Mouse (Mus musculus): ENCODE results near the gene Nsrp1.
"Not testable (repeated sequence)": the region's sequence is repeated elsewhere in the genome, so short reads cannot be mapped to it uniquely, and the experiment has no call there.

Gene Nsrp1

DNA sequence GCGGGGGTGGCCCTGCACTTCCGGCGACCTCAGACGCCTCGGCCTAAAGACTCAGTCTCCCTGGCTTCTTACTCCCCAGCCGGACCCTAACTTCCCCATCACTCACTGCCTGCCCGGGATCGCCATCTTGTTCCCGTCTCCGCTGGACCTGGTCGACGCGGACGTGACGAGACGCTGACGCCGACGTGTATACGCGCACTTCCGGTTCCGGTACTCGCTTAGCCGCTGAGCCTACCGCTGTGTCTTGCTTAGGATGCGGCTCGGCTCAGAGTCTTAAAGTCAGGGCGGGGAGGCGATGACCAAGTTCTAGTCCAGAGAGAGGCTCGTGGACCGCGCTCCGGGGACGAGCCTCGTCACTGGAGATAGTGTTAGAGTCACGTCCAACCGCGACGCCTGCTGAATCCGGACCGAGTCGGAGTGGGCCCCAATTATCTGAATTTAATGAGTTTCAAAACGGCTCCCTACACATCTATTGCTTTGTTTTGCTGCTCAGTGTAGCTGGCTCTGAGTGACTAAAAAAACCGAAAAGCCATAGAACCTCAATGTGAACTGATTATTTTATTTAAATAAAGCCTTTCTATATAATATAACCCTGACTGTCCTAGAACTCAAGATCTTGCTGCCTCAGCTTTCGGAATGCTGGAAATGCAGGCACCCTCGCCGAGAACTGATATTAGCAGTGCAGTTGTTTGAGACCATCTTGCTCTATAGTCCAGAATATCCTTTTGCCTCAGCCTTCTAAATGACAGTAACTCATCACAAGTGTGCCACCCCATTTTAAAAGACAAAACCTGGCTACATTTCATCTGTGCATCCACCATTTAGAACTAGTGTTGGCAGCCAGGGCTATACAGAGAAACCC is at the start of gene Nsrp1:
Nsrp1 (minus strand) TSS at position 163 of the 862 bp plus-strand sequence.
- peak; percentile 92 for DNase-seq (ENCODE audit: low spot score)

DNA sequence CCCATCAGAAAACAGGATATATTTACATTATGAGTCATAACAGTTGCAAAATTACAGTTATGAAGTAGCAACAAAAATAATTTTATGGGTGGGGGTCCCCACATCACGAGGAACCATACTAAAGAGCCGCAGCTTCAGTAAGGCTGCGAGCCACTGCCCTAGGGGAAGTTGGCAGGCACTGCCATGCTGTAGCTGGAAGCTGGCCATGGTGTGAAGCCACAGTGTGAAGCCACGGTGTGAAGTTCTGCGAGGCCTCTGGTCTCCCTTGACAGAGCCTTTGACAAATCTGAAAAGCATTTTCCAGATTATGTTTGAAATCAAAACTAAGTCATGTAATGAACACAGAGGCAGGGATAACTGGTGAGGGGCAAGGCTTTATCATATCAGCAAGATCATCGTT is 32.9 kb upstream of the Nsrp1 start:
- no peak for DNase-seq (ENCODE audit: low spot score)

DNA sequence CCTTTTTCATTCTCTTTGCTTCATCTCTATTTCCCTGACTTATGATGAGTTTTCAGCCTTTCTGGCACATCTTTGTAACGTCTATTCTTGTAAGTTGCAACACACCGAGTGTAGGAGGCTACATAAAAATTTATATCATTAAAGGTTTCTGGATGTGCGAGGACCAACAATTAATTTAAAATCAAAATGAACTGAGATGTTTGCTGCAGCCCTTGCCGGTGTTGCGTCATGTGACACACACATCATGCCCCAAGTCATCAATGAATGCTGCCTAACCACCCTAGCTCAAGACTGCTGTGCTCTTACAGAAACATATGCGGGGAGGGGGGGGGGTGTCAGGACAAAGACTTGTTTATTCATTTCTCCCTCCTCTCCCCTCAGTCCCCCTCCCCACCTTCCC is 30.2 kb upstream of the Nsrp1 start:
- DNase-seq (ENCODE audit: low spot score): no peak

DNA sequence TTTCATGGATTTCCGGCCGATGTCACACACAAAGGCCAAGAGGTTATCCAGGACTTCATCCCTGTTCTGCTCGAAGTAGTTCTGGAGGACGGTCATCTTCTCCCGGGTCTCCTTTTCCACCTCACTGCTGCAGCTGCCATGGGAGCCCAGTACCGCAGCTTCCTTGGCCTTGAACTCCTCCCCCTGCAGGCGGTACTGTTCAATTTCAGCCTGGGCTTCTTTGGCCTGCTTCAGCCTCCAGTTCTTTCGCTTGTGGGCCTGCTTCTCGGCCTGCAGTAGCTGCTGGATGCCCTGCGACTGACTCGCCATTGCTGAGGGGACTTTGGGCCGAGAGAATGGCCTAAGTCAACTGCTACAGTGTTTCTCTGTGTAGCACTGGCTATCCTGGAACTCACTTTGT is 29.6 kb upstream of the Nsrp1 start:
- not testable (repeated sequence) for DNase-seq (ENCODE audit: low spot score)

DNA sequence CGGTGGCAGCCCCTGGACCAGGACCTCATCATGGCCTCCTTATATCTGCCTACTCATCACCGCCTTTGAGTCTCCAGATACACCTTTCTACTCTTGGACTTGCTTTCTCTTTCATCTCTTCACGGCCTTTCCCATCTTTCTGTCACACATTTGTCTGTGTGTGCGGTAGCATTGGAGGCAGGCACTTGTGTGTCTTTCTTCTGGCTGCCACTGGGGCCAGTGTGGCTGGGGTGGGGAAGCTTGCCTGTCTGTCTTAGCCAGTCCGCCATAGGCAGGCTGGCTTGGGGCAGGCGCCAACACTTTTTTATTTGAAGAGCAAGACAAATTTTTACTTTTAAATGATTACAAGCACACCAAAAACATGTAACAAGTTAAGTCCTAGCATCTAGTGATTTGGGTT is 28.7 kb upstream of the Nsrp1 start:
- DNase-seq (ENCODE audit: low spot score): no peak

DNA sequence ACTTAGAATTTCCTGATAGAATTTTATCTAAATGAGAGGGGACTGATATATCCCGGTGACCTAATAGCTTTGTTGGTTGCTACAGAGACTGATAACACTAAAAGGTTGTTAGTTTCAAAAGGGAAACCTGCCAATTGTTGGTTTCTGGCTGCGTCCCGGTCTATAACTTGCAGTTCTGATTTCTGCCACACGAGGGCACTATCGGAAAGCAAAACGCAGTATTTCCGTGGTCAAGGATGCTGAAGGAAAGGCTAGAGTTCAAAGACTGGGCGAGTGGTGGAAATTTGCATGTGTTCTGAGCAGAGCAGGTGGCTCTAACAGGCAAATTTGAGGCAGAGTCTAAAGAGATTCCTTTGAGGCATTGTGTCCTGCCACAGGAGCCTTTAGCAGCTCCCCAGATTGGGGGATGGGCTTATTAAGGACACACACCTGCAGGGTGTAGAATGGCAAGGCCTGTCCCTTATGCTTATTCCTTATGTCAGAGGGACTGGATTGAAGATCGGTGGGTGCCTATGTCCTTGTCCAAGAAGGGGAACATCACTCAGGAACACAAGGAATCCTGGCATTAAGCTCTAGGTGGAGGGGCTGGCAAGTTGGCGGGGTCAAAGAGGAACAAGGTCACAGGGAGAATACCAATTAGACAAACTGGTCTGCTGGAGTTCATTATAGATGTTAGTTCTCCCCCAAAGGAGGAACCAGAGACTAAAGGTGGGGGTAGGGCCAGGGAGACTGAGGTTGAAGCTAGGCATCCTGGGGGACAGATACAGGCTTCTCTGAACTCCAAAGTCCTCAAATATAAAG is 22.1 kb upstream of the Nsrp1 start:
- DNase-seq (ENCODE audit: low spot score): peak; percentile 85

DNA sequence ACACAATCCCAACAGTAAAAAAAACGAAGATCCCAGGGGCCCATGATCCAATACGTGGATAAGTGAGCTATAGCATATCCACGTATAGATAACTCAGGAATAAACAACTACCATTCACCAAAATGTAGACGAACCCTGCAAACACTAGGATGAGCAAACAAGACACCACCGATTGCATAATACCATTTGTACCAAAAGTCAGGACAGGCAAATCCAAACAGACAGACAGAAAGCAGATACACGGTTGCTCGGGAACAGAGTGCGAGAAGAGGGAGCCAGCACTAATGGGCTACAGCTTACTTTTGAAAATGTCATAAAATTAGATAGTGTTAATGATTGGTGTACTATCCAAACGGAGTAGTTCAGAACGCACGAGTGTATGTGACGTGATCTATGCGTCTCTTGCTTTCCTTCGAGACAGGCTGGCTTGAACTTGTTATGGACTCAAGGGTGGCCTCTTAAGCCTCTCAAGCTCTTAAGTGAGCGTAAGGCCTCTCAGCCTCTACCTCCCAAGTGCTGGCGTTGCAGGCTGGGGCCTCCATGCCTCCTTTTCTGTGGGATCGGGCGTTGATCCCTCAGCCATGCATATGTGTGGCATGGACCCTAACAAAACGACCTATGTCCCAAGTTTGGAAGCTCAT is 20.2 kb upstream of the Nsrp1 start:
- peak; percentile 14 for DNase-seq (ENCODE audit: low spot score)

DNA sequence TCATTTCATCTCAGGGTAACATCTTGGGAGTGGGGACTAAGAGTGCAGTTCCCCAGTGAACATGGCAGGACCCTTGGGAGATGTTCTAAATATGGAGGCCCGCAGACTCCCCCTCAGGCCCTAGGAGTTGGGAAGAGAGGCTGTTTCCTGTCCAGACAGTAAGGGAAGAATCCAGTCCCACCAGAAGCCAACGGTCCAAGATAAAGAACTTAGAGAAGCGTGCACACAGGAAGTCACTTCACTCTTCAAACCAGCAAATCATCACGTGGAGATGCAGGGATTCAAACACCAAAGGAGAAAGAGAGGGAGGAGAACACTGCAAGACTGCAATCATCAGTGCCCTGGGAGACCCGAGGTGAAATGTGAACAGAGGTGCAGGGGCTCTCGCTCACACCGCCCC is 18.8 kb upstream of the Nsrp1 start:
- DNase-seq (ENCODE audit: low spot score): no peak

DNA sequence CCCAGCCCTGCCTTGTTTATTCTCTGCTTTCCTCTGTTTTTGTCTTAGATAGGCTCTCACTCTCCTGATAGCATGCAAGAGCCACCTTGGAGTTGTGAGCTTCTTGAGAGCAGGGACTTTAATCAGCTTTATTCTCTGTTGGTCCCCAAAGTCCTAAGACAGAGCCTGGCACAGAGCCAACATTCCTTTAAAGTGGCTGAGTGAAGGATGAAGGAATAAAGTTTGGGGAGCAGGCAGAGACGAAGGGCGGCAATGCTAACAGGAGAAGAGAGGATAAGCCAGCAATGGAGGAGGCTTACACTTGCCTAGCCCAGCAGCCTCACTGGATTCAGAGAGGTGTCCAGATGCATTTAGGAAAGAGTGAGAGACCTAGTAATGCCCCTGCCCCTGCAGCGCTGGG is 18.3 kb upstream of the Nsrp1 start:
- DNase-seq (ENCODE audit: low spot score): no peak

DNA sequence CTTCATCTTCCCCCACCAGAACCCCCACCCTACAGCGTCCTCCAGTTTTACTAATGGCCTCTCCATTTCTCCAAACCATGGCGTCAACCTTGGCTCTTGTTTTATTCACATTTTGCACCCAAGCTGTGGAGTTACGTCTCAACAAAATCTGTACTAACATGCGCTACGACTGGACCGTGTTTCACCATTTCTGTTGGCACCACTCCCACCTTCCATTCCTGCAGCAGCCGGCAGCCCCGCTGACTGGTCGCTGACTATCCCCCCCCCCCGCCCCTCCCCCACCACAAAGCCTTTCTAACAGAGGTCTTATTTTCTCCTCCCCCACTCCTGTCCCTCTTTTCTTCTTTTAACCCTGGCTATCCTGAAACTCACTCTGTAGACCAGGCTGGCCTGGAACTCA is 17.0 kb upstream of the Nsrp1 start:
- no peak for DNase-seq (ENCODE audit: low spot score)

DNA sequence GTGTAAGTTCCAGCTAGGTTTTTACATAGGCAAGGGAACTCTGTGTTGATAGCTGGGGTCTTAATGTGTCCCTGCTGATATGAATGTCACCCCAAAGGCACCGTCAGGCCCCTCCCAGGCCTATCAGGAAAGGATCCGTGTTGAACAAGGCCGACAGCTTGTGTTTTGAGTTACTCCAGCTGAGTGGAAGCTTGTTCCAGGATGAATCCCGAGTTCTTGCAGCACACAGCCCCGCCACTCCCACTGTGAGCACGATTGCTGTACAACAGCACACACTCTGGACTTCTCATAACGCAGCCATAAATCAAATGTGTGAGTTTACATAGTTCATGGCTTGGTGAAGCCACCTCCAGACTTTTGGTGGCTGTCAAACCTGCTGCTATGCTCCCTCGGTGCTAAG is 15.9 kb upstream of the Nsrp1 start:
- DNase-seq (ENCODE audit: low spot score): no peak

DNA sequence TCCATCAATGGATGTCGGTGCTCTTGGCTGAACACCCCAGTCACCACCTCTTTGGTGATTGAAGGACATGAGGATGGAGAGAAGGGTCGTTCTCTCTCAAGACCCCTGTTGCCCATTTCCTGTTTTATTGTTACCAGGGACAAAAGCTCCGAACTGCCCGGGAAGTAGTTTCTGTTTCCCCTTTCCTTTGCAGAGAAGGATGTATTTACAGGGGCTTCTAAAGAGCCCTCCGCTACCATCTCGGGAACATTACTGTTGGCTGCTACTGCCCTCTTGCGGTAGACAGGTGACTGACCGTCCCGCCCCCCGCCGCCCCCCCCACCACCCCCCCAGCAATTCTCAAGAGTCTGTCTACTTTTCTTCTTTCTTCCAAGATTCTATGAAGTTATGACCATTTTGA is 15.0 kb upstream of the Nsrp1 start:
- DNase-seq (ENCODE audit: low spot score): peak; percentile 24

DNA sequence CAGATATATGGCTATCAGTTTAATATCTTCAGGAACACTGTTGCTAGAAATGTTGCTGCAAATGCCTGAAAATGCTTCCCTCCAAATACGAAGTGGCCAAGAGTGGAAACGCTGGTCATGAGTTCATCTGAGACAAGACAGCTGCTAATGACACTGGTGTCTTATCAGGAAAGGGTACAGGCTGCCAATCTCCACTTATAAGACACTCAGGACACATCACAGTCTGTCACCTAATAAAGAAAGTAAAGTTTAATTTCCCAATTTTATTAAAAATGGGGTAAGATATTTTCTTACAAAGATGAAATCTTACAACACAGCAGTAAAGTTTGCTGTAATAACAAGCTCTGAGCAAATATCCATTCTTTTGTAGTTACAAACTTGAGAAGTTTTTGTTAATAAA is 10.9 kb upstream of the Nsrp1 start:
- DNase-seq (ENCODE audit: low spot score): no peak

DNA sequence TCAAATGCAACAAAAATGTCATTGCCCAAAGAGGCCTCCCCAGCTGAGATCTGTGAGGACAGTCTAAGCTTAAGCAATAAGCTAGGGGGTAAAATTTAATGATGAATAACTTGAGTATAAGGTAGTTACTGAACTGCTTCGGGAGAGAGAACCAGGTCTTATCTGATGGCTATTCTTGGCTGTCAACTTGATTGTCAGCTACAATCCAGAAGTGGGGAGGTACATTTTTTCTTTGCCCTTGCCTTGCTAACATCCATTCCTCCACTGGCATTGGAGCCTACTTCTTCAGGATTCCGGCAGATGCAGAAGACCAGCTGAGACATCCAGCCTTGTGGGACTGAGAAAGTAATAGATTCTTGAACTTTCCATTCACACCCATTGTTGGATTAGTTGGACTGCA is 8.8 kb upstream of the Nsrp1 start:
- no peak for DNase-seq (ENCODE audit: low spot score)

DNA sequence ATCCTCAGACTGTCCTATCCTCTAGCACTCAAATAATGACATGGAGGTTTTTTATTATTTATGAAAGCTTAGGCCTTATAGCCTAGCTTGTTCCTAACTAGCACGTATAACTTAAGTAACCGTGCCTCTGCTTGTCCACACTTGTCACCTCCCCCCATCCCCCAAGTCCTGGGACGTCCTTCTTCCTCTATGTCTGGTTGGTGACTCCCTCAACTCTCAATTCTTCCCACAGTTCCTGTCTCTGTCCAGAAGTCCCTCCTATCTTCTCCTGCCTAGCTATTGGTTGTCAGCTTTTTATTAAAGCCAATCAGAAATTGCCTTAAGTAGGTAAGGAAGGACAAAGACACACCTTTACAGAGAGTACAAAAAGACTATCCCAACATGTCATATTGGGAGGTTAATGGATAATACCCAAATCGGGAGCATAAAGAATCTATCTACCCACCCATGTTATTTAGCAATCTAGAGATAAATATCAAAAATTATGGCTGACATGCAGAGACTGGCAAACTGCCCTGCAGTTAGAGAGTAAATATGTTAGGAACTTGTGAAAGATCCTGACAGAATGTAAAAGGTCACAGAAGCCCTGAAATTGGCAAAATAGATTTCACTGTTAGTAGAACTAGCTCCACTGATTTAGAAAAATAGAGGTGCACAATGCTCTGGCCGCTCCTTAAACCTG is 5.9 kb upstream of the Nsrp1 start:
- DNase-seq (ENCODE audit: low spot score): peak; percentile 52

DNA sequence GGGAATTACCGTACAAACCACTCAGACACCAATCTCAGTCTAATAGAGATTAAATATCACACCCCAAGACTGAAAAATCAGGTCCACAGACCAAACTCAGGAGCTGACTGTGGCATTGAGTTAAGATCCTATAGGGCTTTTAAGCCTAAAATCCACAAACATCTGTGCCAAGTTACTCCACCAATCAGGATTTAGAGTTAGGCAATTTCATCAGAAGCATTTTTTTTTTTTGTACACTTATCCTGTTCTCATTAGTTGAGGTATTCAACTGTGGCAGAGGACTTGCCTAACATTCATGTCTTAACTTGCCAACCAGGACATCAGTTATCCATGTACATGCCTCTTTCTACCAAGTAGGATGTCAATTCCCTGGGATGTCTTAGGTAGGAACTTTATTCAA is 1.1 kb upstream of the Nsrp1 start:
- peak; percentile 28 for DNase-seq (ENCODE audit: low spot score)

DNA sequence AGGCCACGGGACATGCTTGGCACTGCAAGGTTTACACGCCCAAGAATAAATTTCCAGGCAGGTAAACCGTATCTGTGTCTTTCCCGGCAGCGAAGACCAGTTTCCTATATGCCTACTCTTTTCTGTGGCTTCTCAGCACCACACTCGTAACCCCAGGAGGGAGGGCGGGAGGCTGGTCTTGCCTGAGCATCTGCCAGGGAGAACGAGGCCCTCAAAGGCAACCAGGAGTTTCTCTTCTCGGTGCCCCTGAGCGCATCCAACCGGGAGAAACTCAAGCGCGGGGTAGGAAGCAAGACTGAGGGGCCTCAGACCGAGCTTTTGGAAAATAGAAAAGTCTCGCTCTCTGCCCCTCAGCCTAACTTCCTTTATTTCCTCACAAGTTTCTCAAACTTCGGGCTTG is 443 bp downstream of the Nsrp1 start:
- no peak for DNase-seq (ENCODE audit: low spot score)

DNA sequence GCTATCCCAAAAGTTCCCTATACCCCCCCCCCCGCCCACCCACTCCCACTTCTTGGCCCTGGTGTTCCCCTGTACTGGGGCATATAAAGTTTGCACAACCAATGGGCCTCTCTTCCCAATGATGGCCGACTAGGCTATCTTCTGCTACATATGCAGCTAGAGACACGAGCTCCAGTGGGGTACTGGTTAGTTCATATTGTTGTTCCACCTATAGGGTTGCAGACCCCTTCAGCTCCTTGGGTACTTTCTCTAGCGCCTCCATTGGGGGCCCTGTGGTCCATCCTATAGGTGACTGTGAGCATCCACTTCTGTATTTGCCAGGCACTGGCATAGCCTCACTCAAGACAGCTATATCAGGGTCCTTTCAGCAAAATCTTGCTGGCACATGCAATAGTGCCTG is 904 bp downstream of the Nsrp1 start:
- DNase-seq (ENCODE audit: low spot score): not testable (repeated sequence)

DNA sequence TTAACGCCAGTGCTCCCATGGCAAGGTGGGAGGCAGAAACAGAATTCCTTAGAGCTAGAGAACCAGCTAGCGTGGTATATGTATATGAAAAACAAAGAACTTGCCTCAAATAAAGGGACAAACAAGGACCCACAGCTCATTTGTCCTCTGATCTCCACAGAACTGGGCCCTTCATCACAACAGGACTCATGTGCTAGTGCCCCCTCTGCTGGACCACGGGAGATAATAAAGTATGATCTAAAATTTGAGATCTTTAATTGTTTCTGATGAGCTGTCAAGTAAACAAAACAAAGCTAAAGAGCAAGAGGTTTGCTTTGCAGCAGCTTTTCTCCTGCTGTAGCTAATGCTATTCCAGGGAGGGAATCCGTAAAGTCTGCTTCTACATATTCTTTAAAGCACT is 7.5 kb downstream of the Nsrp1 start:
- DNase-seq (ENCODE audit: low spot score): peak; percentile 26

DNA sequence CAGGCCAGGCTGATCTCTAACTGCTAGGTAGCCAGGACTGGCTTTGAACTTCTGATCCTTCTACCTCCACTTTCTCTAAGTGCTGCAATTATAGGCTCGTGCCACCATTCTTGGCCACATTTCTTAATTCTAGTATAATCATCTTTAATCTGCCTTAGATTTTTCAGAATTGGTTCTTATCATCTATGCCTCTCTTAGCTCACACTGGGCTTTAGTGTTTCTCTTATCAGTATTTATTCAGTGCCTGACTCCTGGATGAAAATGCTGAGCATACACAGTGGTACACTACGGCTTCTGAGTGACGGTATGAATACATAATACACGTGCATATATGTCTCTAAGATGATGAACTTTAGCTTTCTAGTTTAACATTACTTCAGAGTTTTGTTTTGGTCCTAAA is 9.4 kb downstream of the Nsrp1 start:
- no peak for DNase-seq (ENCODE audit: low spot score)

DNA sequence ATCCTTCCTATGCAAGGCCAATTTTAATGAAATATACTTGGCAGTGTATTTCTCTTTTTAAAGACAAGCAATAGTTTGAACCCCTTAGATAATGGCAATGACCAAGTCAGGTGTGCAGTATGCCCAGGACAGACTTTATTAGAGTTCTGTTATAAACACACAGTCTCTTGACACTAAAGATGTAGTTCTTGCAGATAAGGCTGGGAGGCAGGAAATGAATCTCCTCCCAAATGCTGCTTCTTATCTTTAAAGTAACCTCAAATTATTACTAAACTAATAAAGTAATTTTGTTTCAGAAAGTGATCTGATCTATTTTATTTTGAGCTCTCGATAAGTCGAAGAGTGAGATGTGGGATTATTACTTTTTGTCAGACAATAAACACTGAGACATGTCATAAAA is 14.8 kb downstream of the Nsrp1 start:
- DNase-seq (ENCODE audit: low spot score): no peak

DNA sequence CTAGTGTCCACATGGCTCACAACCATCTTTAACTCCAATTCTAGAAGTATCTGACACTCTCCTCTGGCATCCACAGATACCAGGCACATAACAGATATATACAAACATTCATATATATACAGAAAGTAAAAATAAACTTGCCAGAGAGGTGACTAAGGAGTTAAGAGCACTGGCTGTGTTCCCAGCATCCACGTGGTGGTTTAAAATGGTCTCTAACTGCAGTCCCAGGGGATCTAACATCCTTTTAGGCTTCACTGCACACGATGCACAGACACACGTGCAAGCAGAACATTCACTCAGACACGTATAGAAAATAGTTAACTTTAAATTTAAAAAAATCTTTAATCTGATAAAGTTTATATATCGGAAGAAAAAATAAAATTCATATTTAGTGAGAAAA is 16.3 kb downstream of the Nsrp1 start:
- peak; percentile 17 for DNase-seq (ENCODE audit: low spot score)

All from adipocyte (in vitro differentiated cells).